Mouse (Mus musculus) midbrain, embryonic 16.5 days (tissue): ENCODE results near the gene Tmed2. TPM values are rescaled to one million over a fixed set of nuclear protein-coding genes. Genes with fewer than 3 reads are reported as not detected.
A peak's percentile ranks its signal among the peaks of the same experiment; 100 is the strongest.

Source experiments
- ATAC-seq: fragments of 200-750 bp; cut with Nextera tagmentation; 2 replicates; pipeline ENCODE4 v1.8.0; 2017; ENCODE audit warnings: moderate TSS enrichment
- H3K27ac ChIP-seq: fragments of 300-500 bp; sonication (generic); 2 replicates; pipeline ENCODE4 v1.5.1; 2014; ENCODE audit warnings: mild to moderate bottlenecking, low read length, mixed read lengths
- H3K27me3 ChIP-seq: fragments of 300-500 bp; sonication (generic); 2 replicates; pipeline ENCODE4 v1.6.1; 2014; ENCODE audit warnings: low read depth, low read length, mixed read lengths; ENCODE audit not compliant: control insufficient read depth, insufficient read depth
- H3K36me3 ChIP-seq: fragments of 300-500 bp; sonication (generic); 2 replicates; pipeline ENCODE4 v1.6.1; 2014; ENCODE audit warnings: mild to moderate bottlenecking, low read length, moderate library complexity, mixed read lengths; ENCODE audit not compliant: control insufficient read depth, insufficient read depth
- H3K4me1 ChIP-seq: fragments of 300-500 bp; sonication (generic); 2 replicates; pipeline ENCODE4 v1.6.1; 2014; ENCODE audit warnings: mild to moderate bottlenecking, low read length, mixed read lengths; ENCODE audit not compliant: control insufficient read depth, insufficient read depth
- H3K4me2 ChIP-seq: fragments of 300-500 bp; sonication (generic); 2 replicates; pipeline ENCODE4 v1.6.1; 2014; ENCODE audit warnings: mild to moderate bottlenecking, low read length, mixed read lengths
- H3K4me3 ChIP-seq: fragments of 300-500 bp; sonication (generic); 2 replicates; pipeline ENCODE4 v1.5.1; 2014; ENCODE audit warnings: low read depth, mild to moderate bottlenecking, low read length, moderate library complexity, mixed read lengths
- H3K9ac ChIP-seq: fragments of 300-500 bp; sonication (generic); 2 replicates; pipeline ENCODE4 v1.6.1; 2014; ENCODE audit warnings: low read depth, low read length, mixed read lengths
- H3K9me3 ChIP-seq: fragments of 300-500 bp; sonication (generic); replicated peaks from 2 replicates; pipeline ENCODE4 v1.6.1; 2014; ENCODE audit warnings: mild to moderate bottlenecking, low read length, mixed read lengths; ENCODE audit not compliant: control insufficient read depth, poor library complexity, severe bottlenecking
- WGBS: fragments of 180-500 bp; shearing (Covaris S2); extraction: QIAGEN DNeasy Blood & Tissue Kit; methylation state at CpG from one replicate; pipeline ENCODE4 v1.1.7; 2014; 5-methylcytosine and 5-hydroxymethylcytosine counted together
- polyA plus RNA-seq: library from polyadenylated mRNA; unstranded; fragments of >200 nt; fragmentation: Nextera tagmentation; extraction: Ambion mirVana; gene quantifications from 2 replicates; pipeline ENCODE4 v1.2.1, GENCODE M21; 2015

Tmed2 gene
- polyA plus RNA-seq, 1 experiment from 2014 or later = 340 TPM

- H3K27me3 ChIP-seq = no peaks in the 10 kb centered on the region
- no peaks in the 10 kb centered on the region for H3K9me3 ChIP-seq
- peak overlapping the region; percentile 84 for H3K9ac ChIP-seq
- WGBS = 9% methylated on average over 14 of the region's 14 CpGs
- H3K4me1 ChIP-seq = peaks cover 20% of the 10 kb centered on the region
- H3K4me2 ChIP-seq = peak overlapping the region; percentile 87
- peak overlapping the region; percentile 82 for H3K4me3 ChIP-seq
- H3K36me3 ChIP-seq = no peaks in the 10 kb centered on the region
- ATAC-seq = peak; percentile 61; the same call in 1 of the 2 replicates
- peak overlapping the region; percentile 79 for H3K27ac ChIP-seq
Observed at GRCm38 (mm10) chr5:124531583-124531930, 8.9 kb upstream of the Tmed2 start.

GRCm38 (mm10) chr5:124532451-124532850 is 8.0 kb upstream of the Tmed2 start:
- no peak for ATAC-seq
- WGBS = 37% methylated on average over 7 of the region's 7 CpGs
- H3K9me3 ChIP-seq = no peaks in the 10 kb centered on the region

GRCm38 (mm10) chr5:124535016-124535415 is 5.5 kb upstream of the Tmed2 start:
- no peak for ATAC-seq
- Histone ChIP-seq H3K4me3 (no peak overlapping the region), H3K27ac (no peak overlapping the region), H3K27me3 (no peaks in the 10 kb centered on the region), H3K9me3 (no peaks in the 10 kb centered on the region), H3K9ac (no peak overlapping the region), H3K4me2 (no peak overlapping the region), H3K4me1 (peaks cover 12% of the 10 kb centered on the region), H3K36me3 (no peaks in the 10 kb centered on the region)
- 74% methylated on average over 5 of the region's 5 CpGs for WGBS

More at GRCm38 (mm10) chr5:124532451-124532850, 8.0 kb upstream of the Tmed2 start:
- no peaks in the 10 kb centered on the region for H3K36me3 ChIP-seq
- no peak overlapping the region for H3K4me3 ChIP-seq
- no peak overlapping the region for H3K4me2 ChIP-seq
- no peak overlapping the region for H3K27ac ChIP-seq
- no peak overlapping the region for H3K9ac ChIP-seq
- H3K27me3 ChIP-seq = no peaks in the 10 kb centered on the region
- H3K4me1 ChIP-seq = peaks cover 23% of the 10 kb centered on the region

- H3K4me2 ChIP-seq = peak overlapping the region; percentile 23; the same call in 1 of the 2 replicates
- no peaks in the 10 kb centered on the region for H3K36me3 ChIP-seq
- no peaks in the 10 kb centered on the region for H3K27me3 ChIP-seq
- H3K9me3 ChIP-seq = no peaks in the 10 kb centered on the region
- no peak overlapping the region for H3K4me3 ChIP-seq
- H3K4me1 ChIP-seq = peaks cover 9% of the 10 kb centered on the region
- WGBS = 3% methylated on average over 16 of the region's 17 CpGs
- no peak overlapping the region for H3K27ac ChIP-seq
- H3K9ac ChIP-seq = 0 out of 2 replicates have a peak overlapping the region, but pooled peaks have one; percentile 40
- no peak for ATAC-seq
Observed at GRCm38 (mm10) chr5:124536776-124537175, 3.7 kb upstream of the Tmed2 start.

GRCm38 (mm10) chr5:124538813-124539792 is 1.4 kb upstream of the Tmed2 start:
- Histone ChIP-seq H3K9ac (no peak overlapping the region), H3K36me3 (0 out of 2 replicates have a peak, but pooled peaks cover 1% of the 10 kb centered on the region), H3K9me3 (no peaks in the 10 kb centered on the region), H3K4me2 (no peak overlapping the region), H3K27me3 (no peaks in the 10 kb centered on the region), H3K4me1 (peaks cover 18% of the 10 kb centered on the region), H3K4me3 (no peak overlapping the region), H3K27ac (no peak overlapping the region)
- no peak for ATAC-seq
- 77% methylated on average over 15 of the region's 16 CpGs for WGBS

- H3K9me3 ChIP-seq = no peaks in the 10 kb centered on the region
- no peaks in the 10 kb centered on the region for H3K27me3 ChIP-seq
- no peak overlapping the region for H3K27ac ChIP-seq
- no peak overlapping the region for H3K9ac ChIP-seq
- 0 out of 2 replicates have a peak, but pooled peaks cover 8% of the 10 kb centered on the region for H3K36me3 ChIP-seq
- H3K4me2 ChIP-seq = no peak overlapping the region
- 74% methylated on average over 4 of the region's 4 CpGs for WGBS
- H3K4me3 ChIP-seq = peak overlapping the region; percentile 97
- H3K4me1 ChIP-seq = peaks cover 18% of the 10 kb centered on the region
- no peak for ATAC-seq
Observed at GRCm38 (mm10) chr5:124539905-124540304, 590 bp upstream of the Tmed2 start.

- peaks cover 18% of the 10 kb centered on the region for H3K4me1 ChIP-seq
- no peaks in the 10 kb centered on the region for H3K9me3 ChIP-seq
- ATAC-seq = peak; percentile 61
- no peaks in the 10 kb centered on the region for H3K27me3 ChIP-seq
- peak overlapping the region; percentile 75 for H3K9ac ChIP-seq
- under 1% methylated on average over 68 of the region's 89 CpGs for WGBS
- peak overlapping the region; percentile 72 for H3K27ac ChIP-seq
- H3K4me3 ChIP-seq = peak overlapping the region; percentile 97
- peaks cover 13% of the 10 kb centered on the region; the same call in 1 of the 2 replicates for H3K36me3 ChIP-seq
- H3K4me2 ChIP-seq = peak overlapping the region; percentile 92
Observed at GRCm38 (mm10) chr5:124540905-124541601, 558 bp downstream of the Tmed2 start.

- no peaks in the 10 kb centered on the region for H3K27me3 ChIP-seq
- H3K4me3 ChIP-seq = peak overlapping the region; percentile 97
- peaks cover 17% of the 10 kb centered on the region for H3K4me1 ChIP-seq
- H3K4me2 ChIP-seq = peak overlapping the region; percentile 92
- peaks cover 18% of the 10 kb centered on the region; the same call in 1 of the 2 replicates for H3K36me3 ChIP-seq
- H3K9ac ChIP-seq = peak overlapping the region; percentile 75
- no peaks in the 10 kb centered on the region for H3K9me3 ChIP-seq
- 17% methylated on average over 8 of the region's 8 CpGs for WGBS
- no peak overlapping the region for H3K27ac ChIP-seq
- no peak for ATAC-seq
Observed at GRCm38 (mm10) chr5:124541602-124541973, 1.1 kb downstream of the Tmed2 start.
